Mouse (Mus musculus) kidney, adult 2 months (tissue): ENCODE measurements at regions not wholly inside any gene's neighbourhood (a gene's known extent, or its start where the extent isn't known, plus 50 kb on each side); places are given as distances from the start of the nearest gene placed in this dataset.

Experiments used
- CTCF ChIP-seq: fragments of 200-500 bp; conservative IDR thresholded peaks from 2 replicates; pipeline ENCODE4 v1.5.1; 2011; ENCODE audit warnings: low read depth, mild to moderate bottlenecking, control low read depth, low read length, moderate library complexity, mixed read lengths; ENCODE audit not compliant: insufficient read depth, insufficient read length
- POLR2A ChIP-seq: fragments of 200-500 bp; IDR thresholded peaks from one replicate; pipeline ENCODE4 v1.6.1; 2011; ENCODE audit warnings: low read depth, low read length, control low read depth

DNA sequence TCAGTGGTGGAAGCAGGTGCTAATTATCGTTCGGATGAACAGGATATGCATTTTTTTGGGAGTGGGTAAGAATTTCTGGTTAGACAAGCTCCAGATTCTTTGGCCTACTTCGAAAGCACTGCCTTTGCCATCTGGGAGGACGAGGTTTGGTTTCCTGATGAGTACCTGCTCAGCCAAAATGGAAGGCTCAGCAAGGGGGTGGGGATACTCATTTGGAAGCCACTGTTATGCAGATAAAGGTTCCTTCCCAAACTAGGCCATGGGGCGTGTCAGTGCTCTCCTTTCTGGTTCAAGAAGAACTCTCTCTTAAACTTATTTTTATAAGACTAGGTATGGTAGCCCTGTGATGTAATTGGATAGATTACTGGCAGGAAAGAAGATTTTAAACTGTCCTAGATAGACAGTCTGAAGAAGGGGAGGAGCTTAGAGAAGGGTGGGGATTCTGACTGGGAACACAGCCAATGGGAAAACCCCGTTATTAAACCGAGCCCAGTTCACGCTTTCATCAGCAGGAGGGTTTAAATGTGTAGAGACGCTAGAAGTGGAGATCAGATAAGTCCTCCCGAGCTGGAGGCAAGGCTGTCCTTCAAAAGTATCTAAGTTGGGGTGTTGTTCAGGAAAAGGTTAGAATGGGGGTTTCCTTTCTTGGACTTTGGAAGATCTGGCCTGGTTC, 119.7 kb upstream of the Bmp2 start:
- TF ChIP-seq CTCF (no peak), POLR2A (no peak)
